Mouse (Mus musculus): ENCODE measurements around the gene Mfsd12.

The Mfsd12 gene

GRCm38 (mm10) chr10:81403511-81403910, 46.2 kb downstream of the Mfsd12 start:
- no peak for DNase-seq

GRCm38 (mm10) chr10:81404082-81404481, 46.8 kb downstream of the Mfsd12 start:
- no peak for DNase-seq

GRCm38 (mm10) chr10:81404720-81405119, 47.4 kb downstream of the Mfsd12 start:
- no peak for DNase-seq

- peak; percentile 67 to 68 for DNase-seq
These were observed 48.4 kb downstream of the Mfsd12 start for GRCm38 (mm10) chr10:81405588-81406201.

GRCm38 (mm10) chr10:81406504-81407440, 49.5 kb downstream of the Mfsd12 start:
- no peak for DNase-seq

GRCm38 (mm10) chr10:81407539-81408423, 50.5 kb downstream of the Mfsd12 start:
- DNase-seq: no peak

GRCm38 (mm10) chr10:81408424-81408729, 51.1 kb downstream of the Mfsd12 start:
- no peak for DNase-seq

GRCm38 (mm10) chr10:81408871-81409291, 51.6 kb downstream of the Mfsd12 start:
- peak; percentile 70 for DNase-seq

- no peak for DNase-seq
These were observed 52.0 kb downstream of the Mfsd12 start for GRCm38 (mm10) chr10:81409330-81409729.

- DNase-seq: no peak
These were observed 53.1 kb downstream of the Mfsd12 start for GRCm38 (mm10) chr10:81410350-81410749.

- DNase-seq: no peak
These were observed 53.7 kb downstream of the Mfsd12 start for GRCm38 (mm10) chr10:81410981-81411380.

GRCm38 (mm10) chr10:81411471-81412400, 54.4 kb downstream of the Mfsd12 start:
- DNase-seq: peak in 1 of 2 experiments; percentile 18

- DNase-seq: no peak
These were observed 55.5 kb downstream of the Mfsd12 start for GRCm38 (mm10) chr10:81412586-81413309.

- peak in 1 of 2 experiments; percentile 39 for DNase-seq
These were observed 56.3 kb downstream of the Mfsd12 start for GRCm38 (mm10) chr10:81413310-81414261.

GRCm38 (mm10) chr10:81414682-81415081, 57.4 kb downstream of the Mfsd12 start:
- no peak for DNase-seq

- no peak for DNase-seq
These were observed 57.9 kb downstream of the Mfsd12 start for GRCm38 (mm10) chr10:81415146-81415545.

All from thymus, postnatal 36 days (tissue).